Mouse (Mus musculus): ENCODE results near the gene Irf7.
"Not testable (repeated sequence)": the region's sequence is repeated elsewhere in the genome, so short reads cannot be mapped to it uniquely, and the experiment has no call there.

Irf7 gene

DNA sequence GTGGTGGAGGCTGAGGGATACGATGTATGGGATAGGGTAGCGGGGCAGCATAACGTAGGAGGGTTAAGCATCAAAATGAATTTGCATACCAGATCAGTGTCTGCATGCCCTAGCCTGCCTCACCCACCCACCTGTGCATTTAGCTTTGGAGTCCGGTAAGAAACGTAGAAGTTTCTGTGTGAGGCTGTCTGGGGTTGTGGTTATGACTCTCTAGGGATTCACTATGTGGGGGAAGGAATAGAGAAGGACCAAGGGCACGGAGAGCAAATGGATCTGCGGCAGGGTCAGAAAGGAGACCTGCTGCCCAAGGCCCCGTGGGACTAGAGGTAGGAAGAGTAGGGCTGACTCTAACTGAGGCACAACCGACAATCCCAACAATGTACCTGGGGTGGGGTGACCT is 9.1 kb upstream of the Irf7 start:
- DNase-seq (ENCODE audit: low spot score in 2 of 2), result no peak

DNA sequence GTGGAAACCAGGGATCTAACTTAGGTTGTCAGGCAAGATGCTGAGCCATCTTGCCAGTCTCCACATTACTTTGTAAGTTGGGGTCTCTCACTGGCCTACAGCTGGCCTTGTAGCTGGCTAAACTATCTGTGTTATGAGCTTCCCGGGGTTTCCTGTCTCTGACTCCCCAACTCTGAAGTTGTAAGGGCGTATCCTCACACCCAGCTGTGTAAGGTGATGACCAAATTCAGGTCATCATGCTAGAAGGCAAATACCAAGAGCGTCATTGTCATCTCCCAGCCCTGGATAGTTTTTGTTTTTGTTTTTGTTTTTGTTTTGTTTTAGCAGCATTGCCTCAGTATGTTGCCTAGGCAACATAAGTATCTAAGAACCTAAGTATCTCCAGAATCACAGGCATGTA is 4.3 kb upstream of the Irf7 start:
- no peak for DNase-seq (ENCODE audit: low spot score in 2 of 2)

DNA sequence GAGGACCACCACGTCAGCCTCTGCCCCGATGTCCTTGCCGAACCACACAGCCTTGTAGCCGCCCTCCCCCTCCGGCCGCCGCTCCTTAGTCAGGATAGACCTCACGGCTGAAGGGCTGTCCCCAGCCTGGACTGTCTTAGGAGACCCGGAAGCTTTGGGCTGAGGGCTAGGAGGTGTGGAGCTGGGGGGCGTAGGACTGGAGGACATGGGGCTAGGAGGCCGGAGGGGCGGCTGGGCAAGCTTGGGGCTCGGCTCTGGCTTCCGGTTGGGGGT is 2.9 kb upstream of the Irf7 start:
- DNase-seq (ENCODE audit: low spot score in 2 of 2), result no peak

DNA sequence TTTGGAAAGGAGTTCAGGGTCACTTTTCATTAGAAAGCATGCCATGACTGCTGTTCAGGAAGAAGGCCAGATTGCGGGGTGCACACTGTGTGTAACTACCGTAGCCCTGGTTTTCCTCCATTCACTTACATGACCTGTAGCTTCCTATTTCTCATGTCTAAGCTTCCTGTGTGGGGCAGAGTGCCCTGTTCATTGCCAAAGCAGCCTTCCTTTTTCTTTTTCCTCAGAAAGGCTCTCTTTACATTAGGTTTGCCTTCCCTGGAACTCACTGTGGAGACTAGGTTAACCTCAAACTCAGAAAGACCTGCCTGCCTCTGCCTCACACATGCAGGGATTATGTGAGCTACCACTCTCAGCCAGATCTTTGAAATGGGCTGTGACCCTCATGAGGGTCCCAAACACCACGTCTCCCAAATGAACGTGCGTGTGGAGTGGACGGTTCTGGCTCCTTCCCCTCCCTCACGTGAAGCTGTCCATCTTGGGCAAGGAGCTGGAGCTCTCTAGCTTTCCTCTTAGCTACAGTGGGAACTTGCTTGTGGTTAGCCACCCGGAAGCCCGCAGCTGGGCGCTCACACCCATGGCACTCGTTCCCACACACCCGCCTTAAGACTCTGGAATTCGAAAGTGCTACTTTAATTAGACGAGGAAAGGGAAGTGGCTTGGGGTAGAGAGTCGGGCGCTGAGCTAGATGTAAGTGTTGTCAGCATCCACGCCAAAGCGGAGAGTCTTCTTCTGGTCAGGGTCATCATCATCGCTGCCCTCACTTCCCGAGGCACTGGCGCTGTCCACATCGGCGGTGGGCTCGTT is 2.4 kb upstream of the Irf7 start:
- DNase-seq (ENCODE audit: low spot score in 2 of 2), result no peak

DNA sequence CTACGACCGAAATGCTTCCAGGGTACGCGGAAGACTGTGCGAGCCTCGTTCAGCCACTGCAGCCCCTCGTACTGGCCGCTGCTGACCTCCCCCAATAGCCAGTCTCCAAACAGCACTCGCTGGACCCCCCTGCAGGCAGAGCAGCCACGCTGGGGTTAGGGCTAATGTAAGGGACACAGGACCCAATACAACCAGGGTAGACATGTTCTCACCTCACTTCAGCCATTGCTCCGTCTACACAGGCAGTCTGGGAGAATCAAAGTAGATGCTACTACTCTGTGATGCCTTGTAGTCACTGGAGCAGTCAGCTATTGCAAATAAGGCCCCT is 906 bp downstream of the Irf7 start:
- DNase-seq (ENCODE audit: low spot score in 2 of 2), result no peak

DNA sequence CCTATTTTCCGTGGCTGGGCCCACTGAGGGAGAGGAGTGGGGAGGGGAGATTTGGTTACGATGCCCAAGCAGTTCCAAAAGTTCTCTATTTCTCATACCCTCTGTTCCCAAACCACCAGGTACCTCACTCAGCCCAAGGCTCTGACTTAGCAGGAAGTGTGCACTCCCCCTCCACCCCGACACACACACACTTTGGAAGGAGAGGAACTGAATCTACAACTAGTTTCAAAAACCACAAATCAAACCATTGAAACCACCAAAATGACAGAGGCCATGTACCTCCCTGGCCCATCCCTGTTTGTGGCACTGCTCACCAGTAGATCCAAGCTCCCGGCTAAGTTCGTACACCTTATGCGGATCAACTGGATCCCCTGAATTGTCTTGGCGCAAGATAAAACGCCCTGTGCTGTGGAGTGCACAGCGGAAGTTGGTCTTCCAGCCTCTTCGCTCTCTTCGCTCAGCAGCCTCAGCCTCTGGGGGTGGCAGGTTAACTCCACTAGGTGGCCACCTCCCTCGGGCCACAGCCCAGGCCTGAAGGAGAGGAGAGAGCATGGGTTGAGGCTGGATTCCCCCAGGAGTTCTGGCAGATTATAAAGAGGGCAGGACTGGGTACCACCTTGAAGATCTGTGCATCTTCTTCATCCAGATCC is 1.4 kb downstream of the Irf7 start:
- no peak for DNase-seq (ENCODE audit: low spot score in 2 of 2)

DNA sequence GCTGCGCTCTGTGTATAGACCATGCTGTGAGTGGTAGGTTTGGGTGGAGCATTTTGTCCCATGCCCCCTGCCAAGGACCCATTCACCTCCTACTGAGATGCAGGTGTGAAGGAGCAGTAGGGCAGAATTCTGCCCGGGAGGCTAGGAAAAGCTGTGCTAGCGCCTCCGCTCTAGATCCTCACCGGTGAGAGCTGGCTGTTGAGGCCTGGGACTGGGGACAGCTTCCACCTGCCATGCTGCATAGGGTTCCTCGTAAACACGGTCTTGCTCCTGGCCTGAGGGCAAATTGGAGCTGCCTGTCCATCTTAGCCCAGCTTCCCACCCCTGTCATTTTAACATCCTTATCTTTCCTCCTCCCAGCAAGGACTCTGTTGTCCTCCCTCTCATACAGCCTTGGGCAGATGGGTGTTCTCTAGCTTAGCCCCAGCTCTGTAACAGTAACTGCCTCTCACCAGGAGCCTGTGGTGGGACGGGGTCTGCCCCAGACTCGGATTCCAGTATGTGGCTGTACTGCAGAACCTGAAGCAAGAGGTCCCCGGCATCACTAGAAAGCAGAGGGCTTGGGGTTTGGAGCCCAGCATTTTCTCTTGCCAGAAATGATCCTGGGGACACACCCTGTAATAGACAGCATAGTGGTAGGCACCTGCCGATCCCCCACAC is 2.1 kb downstream of the Irf7 start:
- no peak for DNase-seq (ENCODE audit: low spot score in 2 of 2)

DNA sequence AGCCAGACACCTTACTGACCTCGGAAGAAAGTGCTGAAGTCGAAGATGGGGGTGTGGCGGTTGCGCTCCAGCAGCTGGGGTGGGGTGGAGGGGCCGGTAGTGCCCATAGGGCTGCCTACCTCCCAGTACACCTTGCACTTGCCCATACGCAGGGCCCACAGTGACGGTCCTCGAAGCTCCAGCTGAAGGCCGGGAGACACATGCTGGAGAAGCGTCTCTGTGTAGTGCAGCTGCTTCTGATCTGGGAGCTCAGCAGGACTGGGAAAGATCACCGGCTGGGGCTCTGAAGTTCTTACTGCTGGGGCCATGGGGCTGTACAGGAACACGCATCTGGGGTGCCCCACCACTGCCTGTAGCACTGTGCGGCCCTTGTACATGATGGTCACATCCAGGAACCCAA is 2.6 kb downstream of the Irf7 start:
- no peak for DNase-seq (ENCODE audit: low spot score in 2 of 2)

DNA sequence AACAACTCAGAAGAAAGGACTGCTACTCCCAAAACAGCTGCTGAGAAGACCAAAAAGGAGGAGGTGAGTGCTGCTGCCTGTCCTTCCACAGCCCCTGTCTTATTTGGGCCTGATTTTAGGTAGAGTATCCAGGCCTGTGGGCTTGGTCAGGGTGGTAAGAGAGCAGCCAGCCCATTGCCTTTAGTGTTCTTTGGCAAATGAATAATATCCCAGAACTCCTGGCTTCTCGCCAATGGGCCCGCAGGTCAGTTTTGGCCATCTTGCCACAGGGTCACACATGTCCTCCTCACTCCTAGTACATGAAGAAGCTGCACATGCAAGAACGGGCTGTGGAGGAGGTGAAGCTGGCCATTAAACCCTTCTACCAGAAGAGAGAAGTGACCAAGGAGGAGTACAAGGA is 4.8 kb downstream of the Irf7 start:
- DNase-seq (ENCODE audit: low spot score in 2 of 2), result no peak

DNA sequence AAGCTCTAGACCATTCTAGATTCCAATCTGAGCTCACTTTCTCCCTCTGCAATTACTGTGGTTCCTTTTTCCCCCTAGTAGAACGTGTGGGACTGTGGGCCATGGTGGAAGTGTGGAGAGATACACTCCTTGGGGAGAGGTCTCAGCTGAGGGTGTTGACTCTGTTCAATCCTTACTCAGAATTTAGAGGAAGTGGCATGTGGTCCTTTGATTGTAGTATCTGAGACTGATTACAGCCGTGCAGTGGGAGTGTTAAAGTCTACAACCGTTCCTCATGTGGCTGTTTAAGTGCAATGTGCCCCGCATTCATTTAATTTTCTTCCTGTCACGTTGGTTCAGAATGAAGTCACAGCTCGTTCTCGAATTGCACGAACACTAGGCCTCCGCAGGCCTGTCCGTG is 10.1 kb downstream of the Irf7 start:
- no peak for DNase-seq (ENCODE audit: low spot score in 2 of 2)

DNA sequence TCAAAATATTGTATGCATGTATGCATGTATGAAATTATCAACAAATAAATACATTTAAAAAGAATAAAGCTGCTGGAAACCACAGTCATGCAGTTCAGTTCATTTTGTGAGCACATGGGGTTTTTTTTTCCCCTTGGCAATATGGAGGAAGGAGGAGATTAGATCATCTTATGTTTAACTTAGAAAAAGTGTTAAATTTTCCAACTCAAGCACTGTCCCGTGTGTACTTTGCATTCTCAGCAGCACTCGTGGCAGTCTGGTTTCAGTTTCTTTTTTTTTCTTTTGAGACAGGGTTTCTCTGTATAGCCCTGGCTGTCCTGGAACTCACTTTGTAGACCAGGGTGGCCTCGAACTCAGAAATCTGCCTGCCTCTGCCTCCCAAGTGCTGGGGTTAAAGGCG is 15.8 kb downstream of the Irf7 start:
- DNase-seq (ENCODE audit: low spot score in 2 of 2), result not testable (repeated sequence)

DNA sequence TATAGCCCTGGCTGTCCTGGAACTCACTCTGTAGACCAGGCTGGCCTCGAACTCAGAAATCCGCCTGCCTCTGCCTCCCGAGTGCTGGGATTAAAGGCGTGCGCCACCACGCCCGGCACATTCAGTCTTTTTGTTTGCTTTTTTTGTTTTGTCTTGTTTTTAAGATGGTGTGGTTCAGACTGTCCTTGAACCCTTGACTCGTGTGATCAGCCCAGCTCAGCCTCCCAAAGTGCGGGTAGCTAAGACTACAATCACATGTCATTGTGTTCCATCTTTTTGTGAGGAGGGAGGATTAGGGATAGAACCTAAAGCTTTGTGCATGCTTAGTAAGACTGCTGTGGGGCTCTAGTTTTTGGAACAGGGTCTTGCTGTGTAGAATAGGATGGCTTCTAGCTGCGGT is 34.7 kb downstream of the Irf7 start:
- no peak for DNase-seq (ENCODE audit: low spot score in 2 of 2)

DNA sequence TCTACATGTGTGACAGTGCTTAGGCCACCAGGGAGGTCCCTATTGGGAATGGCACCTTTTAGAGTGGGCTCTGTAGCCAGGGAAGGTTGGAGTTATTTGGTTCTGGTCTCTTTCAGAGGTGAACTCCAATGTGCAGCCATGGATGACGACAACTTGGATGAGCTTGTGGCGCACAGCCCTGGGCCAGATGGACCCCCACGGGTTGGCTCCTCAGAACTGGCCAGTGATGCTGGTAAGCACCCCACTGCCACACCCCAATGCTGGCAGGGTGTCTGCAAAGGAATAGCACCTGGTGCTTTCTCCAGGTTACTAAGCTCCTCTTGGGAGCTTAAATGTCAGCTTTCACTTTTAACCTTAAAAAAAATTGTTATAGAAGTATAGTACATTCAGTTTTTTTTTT is 35.2 kb downstream of the Irf7 start:
- DNase-seq (ENCODE audit: low spot score in 2 of 2), result no peak

DNA sequence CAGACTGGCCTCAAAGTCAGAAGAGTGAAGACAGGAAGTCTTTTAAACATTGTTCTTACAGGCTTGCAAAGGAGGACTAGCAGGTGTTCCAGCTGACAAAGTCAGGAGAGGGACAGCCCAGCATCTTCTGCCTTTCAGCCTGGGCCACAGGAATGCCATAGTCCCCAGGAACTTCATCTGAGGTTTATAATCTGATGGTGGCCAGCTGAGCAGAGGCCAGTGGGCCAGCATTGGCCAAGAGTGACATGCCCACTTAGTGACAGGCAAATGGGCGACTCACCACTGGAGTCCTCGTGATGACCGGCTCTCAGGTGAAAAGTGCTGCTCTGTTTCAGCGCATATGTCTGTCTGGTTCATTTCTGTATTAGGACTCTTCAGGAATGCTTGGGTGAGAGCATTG is 35.7 kb downstream of the Irf7 start:
- DNase-seq (ENCODE audit: low spot score in 2 of 2), result no peak

DNA sequence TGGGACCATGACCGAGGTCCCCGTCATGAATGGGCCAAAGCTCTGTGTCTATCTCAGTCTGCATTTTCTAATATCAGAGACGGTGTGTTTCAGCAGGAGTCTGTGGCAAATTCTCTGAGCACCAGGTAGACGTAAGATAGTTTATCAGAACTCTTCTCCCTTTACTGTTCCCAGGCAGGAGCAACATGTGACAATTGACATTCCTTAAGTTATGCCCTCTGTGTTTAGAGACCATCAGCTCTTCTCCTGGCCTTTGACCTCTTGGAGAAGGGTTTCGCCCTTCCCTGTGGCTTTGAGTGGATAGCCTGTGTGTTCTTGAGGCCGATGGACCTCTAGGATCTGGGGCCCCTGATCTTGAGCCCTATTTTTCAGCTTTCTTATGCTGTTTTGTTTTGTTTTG is 36.6 kb downstream of the Irf7 start:
- no peak for DNase-seq (ENCODE audit: low spot score in 2 of 2)

DNA sequence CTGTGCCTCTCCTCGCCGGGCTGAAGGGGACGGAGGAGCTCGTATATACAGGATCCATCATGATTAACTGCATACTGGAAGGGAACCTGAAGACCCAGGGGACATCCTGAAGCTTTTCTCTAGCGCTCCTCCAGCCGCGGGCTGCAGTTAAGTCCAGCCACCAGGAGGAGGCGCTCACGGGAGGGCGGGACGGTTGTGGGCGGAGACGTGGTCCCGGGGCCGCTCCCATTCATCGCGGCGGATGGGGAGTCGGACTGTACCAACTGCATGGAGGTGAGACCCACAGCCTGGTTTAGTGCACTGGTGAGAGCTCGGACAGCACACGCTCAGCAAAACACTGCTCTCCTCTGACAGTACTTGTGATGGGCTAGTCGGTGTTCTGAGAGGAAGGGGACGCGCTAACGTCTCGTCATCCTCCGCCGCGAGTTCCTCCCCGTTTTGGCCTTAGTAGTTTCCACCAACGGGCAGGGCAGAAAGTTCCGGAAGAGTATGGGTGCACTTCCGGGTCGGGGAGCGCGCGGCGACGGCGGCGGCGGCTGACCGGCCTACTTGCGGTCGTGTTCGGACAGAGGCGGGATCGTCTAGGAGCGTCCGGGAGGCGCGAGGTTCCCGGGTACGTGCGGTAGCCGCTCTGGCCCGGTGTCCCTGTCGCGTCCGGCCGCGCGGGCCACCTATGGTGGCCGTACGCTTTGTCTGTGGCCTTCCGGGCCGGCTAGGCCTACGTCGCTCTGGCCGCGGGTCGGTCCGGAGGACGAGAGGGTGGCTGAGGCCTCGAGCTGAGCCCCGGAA is 37.8 kb downstream of the Irf7 start, which contains the start of gene Phrf1:
TSS of gene Phrf1 (plus strand) at position 506 of the 789 bp plus-strand sequence.
- peak; percentile 90 to 95 for DNase-seq (ENCODE audit: low spot score in 2 of 2)

DNA sequence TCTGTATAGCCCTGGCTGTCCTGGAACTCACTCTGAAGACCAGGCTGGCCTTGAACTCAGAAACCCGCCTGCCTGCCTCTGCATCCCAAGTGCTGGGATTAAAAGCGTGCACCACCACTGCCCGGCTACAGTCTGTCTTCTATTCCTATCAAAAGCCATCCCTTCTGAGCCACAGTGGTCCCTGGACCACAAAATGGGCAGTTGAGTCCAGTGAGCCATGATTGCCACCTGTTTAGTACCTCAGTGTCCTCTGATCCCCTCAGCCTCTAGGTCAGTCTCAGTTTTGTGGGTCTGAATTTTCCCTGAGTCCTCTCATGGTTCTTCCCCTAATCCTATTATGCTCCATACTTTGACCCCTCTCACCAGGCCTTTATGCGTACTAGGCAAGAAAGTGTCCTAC is 38.5 kb downstream of the Irf7 start:
- DNase-seq (ENCODE audit: low spot score in 2 of 2), result no peak

DNA sequence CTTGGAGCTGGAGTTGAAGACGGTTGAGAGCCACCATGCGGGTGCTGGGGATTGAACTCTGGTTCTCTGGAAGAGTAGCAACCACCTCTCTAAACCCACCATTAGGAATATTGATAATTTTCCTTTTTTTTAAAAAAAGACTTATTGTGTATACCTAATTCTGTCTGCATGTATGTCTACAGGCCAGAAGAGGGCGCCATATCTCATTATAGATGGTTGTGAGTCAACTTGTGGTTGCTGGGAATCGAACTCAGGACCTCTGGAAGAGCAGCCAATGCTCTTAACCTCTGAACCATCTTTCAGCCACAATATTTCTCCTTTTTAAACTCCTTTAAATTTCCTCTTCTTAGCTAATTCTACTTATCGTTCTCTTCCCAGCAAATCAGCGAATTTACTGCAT is 39.7 kb downstream of the Irf7 start:
- DNase-seq (ENCODE audit: low spot score in 2 of 2), result no peak

DNA sequence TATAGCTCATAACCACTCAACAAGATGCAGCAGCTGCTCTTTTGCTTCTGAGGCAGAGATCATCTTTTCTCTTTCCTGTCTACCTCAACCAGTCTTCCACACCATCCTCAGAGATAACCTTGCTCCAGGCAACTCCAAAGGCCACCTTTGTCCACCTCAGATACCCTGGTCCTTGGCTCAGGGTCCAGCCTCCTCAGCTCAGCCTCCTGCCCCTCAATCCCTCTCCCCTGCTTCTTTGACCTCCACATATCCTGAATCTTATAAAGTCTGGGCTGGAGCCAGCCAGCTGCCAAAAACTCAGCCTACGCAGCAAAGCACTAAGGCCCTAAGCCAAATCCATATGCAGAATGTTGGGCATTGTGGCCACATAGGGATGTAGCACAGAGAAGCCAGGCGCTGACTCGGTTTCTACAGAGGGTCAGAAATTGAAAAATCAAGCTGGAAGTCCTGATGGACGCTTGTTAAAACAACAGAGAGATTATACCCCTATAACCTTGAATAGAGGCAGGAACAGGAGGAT is 43.5 kb downstream of the Irf7 start:
- DNase-seq (ENCODE audit: low spot score in 2 of 2), result no peak

DNA sequence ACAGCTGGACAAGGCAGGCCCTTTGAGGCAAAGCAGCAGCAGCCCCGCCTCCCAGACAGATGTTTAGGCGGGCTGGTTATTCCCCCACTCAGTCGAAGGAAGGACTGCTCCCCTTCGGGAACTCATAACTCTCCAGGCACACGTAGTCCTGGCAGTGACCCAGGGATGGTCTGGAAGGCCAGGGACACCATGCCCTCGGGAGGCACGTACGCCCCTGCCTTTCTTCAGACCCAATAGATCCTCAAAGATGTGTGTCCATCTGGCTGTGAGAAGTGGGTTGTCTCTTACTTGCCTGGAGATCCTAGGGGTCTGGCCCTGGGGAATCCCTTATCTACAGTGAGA is 44.2 kb downstream of the Irf7 start:
- DNase-seq (ENCODE audit: low spot score in 2 of 2), result no peak

DNA sequence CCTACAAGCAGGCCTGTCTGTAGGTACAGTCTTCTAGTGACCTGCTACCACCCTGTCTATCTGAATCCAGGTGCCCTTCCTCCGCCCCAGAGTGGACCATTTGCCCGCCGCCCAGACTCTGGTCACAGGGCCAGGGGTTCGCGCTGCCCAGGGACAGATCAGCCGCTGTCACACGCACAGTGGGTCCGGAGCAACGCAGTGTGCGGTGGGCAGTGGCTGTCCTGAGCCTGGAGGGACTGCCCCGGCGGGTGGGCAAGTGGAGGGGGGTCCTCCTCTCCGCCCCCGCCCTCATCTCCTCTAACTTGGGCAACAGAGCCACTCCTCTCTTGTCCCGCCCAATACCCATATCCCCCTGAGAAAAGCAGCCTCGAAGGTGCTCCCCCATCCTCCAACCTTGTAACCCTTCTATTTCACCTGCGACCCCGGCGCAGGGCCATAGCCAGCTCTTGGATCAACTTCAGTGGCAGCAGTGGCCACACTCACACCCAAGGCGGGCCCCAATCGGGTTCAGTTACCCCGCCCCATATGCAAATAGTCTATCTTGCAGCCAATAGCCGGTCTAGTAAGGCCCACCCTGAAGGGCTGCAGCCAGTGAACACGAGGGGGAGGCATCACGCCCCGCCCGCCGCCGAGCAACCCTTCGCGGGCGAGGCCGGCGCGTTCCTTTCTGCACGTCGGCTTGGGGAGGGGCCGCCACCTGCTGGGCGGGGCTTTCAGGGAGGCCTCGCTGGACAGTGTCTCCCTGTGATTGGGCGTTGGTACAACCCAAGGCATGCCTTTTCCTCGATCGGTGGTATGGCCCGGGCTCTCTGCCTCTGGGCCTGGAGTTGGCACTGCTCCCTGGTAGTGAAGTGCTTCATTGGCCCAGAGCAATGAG is 44.8 kb downstream of the Irf7 start:
- peak; percentile 84 to 90 for DNase-seq (ENCODE audit: low spot score in 2 of 2)

DNA sequence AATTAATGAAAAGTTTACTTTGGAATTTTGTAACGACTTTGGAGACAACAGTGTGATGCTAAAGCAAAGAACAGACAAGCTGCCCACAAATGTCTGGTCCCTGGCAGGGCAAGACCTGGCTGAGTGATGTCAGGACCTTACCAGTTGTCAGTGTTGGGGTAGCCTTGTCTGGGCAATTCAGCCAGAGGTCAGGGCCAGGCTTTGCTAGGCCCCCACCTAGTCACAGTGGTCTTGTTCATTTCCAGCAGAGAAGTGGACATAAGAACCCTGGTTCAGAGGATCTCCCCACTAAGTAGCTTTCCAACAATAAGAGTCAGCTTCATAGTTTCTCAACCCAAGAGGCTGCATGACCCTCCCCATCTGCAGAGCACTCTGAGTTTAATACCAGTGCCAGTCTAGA is 45.9 kb downstream of the Irf7 start:
- DNase-seq (ENCODE audit: low spot score in 2 of 2), result no peak

Measured in right cerebral cortex, adult 2 months (tissue).